Mouse (Mus musculus): ENCODE data around the gene Bend3.

GRCm38 (mm10) chr10:43517836-43518235 lies 39.2 kb downstream of the Bend3 start:
- TF ChIP-seq POLR2A (IDR thresholded peaks at IDR 0.05; ENCODE audit: low read depth, low read length), result no peak; the same call in 1 of the 2 replicates
- TF ChIP-seq CTCF (IDR thresholded peaks at IDR 0.05; ENCODE audit: extremely low read depth, insufficient read length, insufficient replicate concordance, low read depth, low read length), result no peak
